Mouse (Mus musculus): ENCODE data around the gene Zfp821. TPM values are rescaled to one million over a fixed set of nuclear protein-coding genes. Genes with fewer than 3 reads are reported as not detected.

The Zfp821 gene
- total and polyA plus RNA-seq, 2 experiments from 2014 or later: 12.2 to 14.8 TPM

- H3K4me1 ChIP-seq (ENCODE audit: control insufficient read depth, insufficient read depth): no peaks in the 10 kb centered on the region
- 85% methylated on average over 6 of the region's 6 CpGs for WGBS
- no peak for DNase-seq (ENCODE audit: low spot score)
- ATAC-seq (ENCODE audit: insufficient read depth, low read depth): no peak
- H3K27me3 ChIP-seq (ENCODE audit: control insufficient read depth, insufficient read depth, low read length): no peaks in the 10 kb centered on the region
- TF ChIP-seq CTCF (IDR thresholded peaks at IDR 0.05; ENCODE audit: low read depth): no peak
- no peak for TF ChIP-seq EP300 (IDR thresholded peaks at IDR 0.05; ENCODE audit: low read depth)
- H3K9me3 ChIP-seq (replicated peaks; ENCODE audit: control insufficient read depth, low read length): peaks cover 9% of the 10 kb centered on the region
- H3K27ac ChIP-seq (ENCODE audit: low read depth): no peak overlapping the region
- H3K9ac ChIP-seq (replicated peaks; ENCODE audit: low read depth, low read length): no peak overlapping the region
- no peak overlapping the region for H3K4me3 ChIP-seq (ENCODE audit: low read depth, low read length)
- H3K36me3 ChIP-seq (replicated peaks; ENCODE audit: control insufficient read depth, insufficient read depth, low read length): no peaks in the 10 kb centered on the region
- H3K4me2 ChIP-seq (ENCODE audit: low read depth, low read length): no peak overlapping the region
Measured at GRCm38 (mm10) chr8:109764031-109764430, 58.7 kb downstream of the Zfp821 start.

- Histone ChIP-seq H3K27me3 (ENCODE audit: control insufficient read depth, insufficient read depth, low read length) (no peaks in the 10 kb centered on the region), H3K4me3 (ENCODE audit: low read depth, low read length) (no peak overlapping the region), H3K4me2 (ENCODE audit: low read depth, low read length) (no peak overlapping the region), H3K27ac (ENCODE audit: low read depth) (no peak overlapping the region), H3K4me1 (ENCODE audit: control insufficient read depth, insufficient read depth) (no peaks in the 10 kb centered on the region), H3K36me3 (replicated peaks; ENCODE audit: control insufficient read depth, insufficient read depth, low read length) (no peaks in the 10 kb centered on the region), H3K9ac (replicated peaks; ENCODE audit: low read depth, low read length) (no peak overlapping the region), H3K9me3 (replicated peaks; ENCODE audit: control insufficient read depth, low read length) (peaks cover 9% of the 10 kb centered on the region)
- ATAC-seq (ENCODE audit: insufficient read depth, low read depth): no peak; the same call in 1 of the 2 replicates
- TF ChIP-seq EP300 (IDR thresholded peaks at IDR 0.05; ENCODE audit: low read depth) (no peak), CTCF (IDR thresholded peaks at IDR 0.05; ENCODE audit: low read depth) (no peak)
- 48% methylated on average over 7 of the region's 7 CpGs for WGBS
- DNase-seq (ENCODE audit: low spot score): no peak
Measured at GRCm38 (mm10) chr8:109766081-109766480, 60.7 kb downstream of the Zfp821 start.

- TF ChIP-seq CTCF (IDR thresholded peaks at IDR 0.05; ENCODE audit: low read depth): no peak
- TF ChIP-seq EP300 (IDR thresholded peaks at IDR 0.05; ENCODE audit: low read depth): no peak
- H3K36me3 ChIP-seq (replicated peaks; ENCODE audit: control insufficient read depth, insufficient read depth, low read length): no peaks in the 10 kb centered on the region
- no peak overlapping the region for H3K9ac ChIP-seq (replicated peaks; ENCODE audit: low read depth, low read length)
- H3K9me3 ChIP-seq (replicated peaks; ENCODE audit: control insufficient read depth, low read length): no peaks in the 10 kb centered on the region
- H3K4me3 ChIP-seq (ENCODE audit: low read depth, low read length): no peak overlapping the region
- no peak for DNase-seq (ENCODE audit: low spot score)
- H3K4me2 ChIP-seq (ENCODE audit: low read depth, low read length): no peak overlapping the region
- no peak for ATAC-seq (ENCODE audit: insufficient read depth, low read depth)
- H3K27ac ChIP-seq (ENCODE audit: low read depth): no peak overlapping the region
- H3K27me3 ChIP-seq (ENCODE audit: control insufficient read depth, insufficient read depth, low read length): no peaks in the 10 kb centered on the region
- no peaks in the 10 kb centered on the region for H3K4me1 ChIP-seq (ENCODE audit: control insufficient read depth, insufficient read depth)
- WGBS: 22% methylated on average over 3 of the region's 3 CpGs
Measured at GRCm38 (mm10) chr8:109773154-109773553, 67.8 kb downstream of the Zfp821 start.

Other genes with a start within 250 kb of the Zfp821 start
- not detected in 2 replicates for gene Pmfbp1, start 211.5 kb upstream of the Zfp821 start, total RNA-seq (2014; rRNA removed; ENCODE audit: low replicate concordance)
- gene Pmfbp1, start 211.5 kb upstream of the Zfp821 start, polyA plus RNA-seq (2015; fragmentation: Nextera tagmentation; extraction: Ambion mirVana): not detected in 2 replicates
- 10.8 and 21.9 TPM in 2 replicates for gene Dhx38, start 139.7 kb upstream of the Zfp821 start, total RNA-seq (2014; rRNA removed; ENCODE audit: low replicate concordance)
- gene Dhx38, start 139.7 kb upstream of the Zfp821 start, polyA plus RNA-seq (2015; fragmentation: Nextera tagmentation; extraction: Ambion mirVana): 6.8 and 7.3 TPM in 2 replicates
- 4.1 and 13.2 TPM in 2 replicates for gene Txnl4b, start 139.7 kb upstream of the Zfp821 start, total RNA-seq (2014; rRNA removed; ENCODE audit: low replicate concordance)
- gene Txnl4b, start 139.7 kb upstream of the Zfp821 start, polyA plus RNA-seq (2015; fragmentation: Nextera tagmentation; extraction: Ambion mirVana): 17.8 and 19.0 TPM in 2 replicates
- gene Hp, start 126.4 kb upstream of the Zfp821 start, total RNA-seq (2014; rRNA removed; ENCODE audit: low replicate concordance): 2.0 TPM in 2 replicates
- gene Hp, start 126.4 kb upstream of the Zfp821 start, polyA plus RNA-seq (2015; fragmentation: Nextera tagmentation; extraction: Ambion mirVana): 1.2 and 3.6 TPM in 2 replicates
- gene Dhodh, start 96.9 kb upstream of the Zfp821 start, total RNA-seq (2014; rRNA removed; ENCODE audit: low replicate concordance): 47.8 and 77.9 TPM in 2 replicates
- 25.7 and 26.4 TPM in 2 replicates for gene Dhodh, start 96.9 kb upstream of the Zfp821 start, polyA plus RNA-seq (2015; fragmentation: Nextera tagmentation; extraction: Ambion mirVana)
- 0.15 TPM in 1 of 2 replicates, not detected in the other for gene Pkd1l3, start 91.0 kb upstream of the Zfp821 start, total RNA-seq (2014; rRNA removed; ENCODE audit: low replicate concordance)
- gene Pkd1l3, start 91.0 kb upstream of the Zfp821 start, polyA plus RNA-seq (2015; fragmentation: Nextera tagmentation; extraction: Ambion mirVana): 0.01 TPM in 1 of 2 replicates, not detected in the other
- gene Ist1, start 12.3 kb upstream of the Zfp821 start, total RNA-seq (2014; rRNA removed; ENCODE audit: low replicate concordance): 65.3 and 69.7 TPM in 2 replicates
- gene Ist1, start 12.3 kb upstream of the Zfp821 start, polyA plus RNA-seq (2015; fragmentation: Nextera tagmentation; extraction: Ambion mirVana): 70.5 and 73.2 TPM in 2 replicates
- 12.6 and 13.8 TPM in 2 replicates for gene Atxn1l, start 32.2 kb downstream of the Zfp821 start, total RNA-seq (2014; rRNA removed; ENCODE audit: low replicate concordance)
- gene Atxn1l, start 32.2 kb downstream of the Zfp821 start, polyA plus RNA-seq (2015; fragmentation: Nextera tagmentation; extraction: Ambion mirVana): 2.4 and 3.3 TPM in 2 replicates
- 23.7 and 24.6 TPM in 2 replicates for gene Ap1g1, start 73.0 kb downstream of the Zfp821 start, total RNA-seq (2014; rRNA removed; ENCODE audit: low replicate concordance)
- gene Ap1g1, start 73.0 kb downstream of the Zfp821 start, polyA plus RNA-seq (2015; fragmentation: Nextera tagmentation; extraction: Ambion mirVana): 13.5 and 14.4 TPM in 2 replicates
- gene Phlpp2, start 163.0 kb downstream of the Zfp821 start, total RNA-seq (2014; rRNA removed; ENCODE audit: low replicate concordance): 2.2 and 2.3 TPM in 2 replicates
- 0.67 and 0.80 TPM in 2 replicates for gene Phlpp2, start 163.0 kb downstream of the Zfp821 start, polyA plus RNA-seq (2015; fragmentation: Nextera tagmentation; extraction: Ambion mirVana)

Measured in heart, postnatal 0 days (tissue).